Mouse (Mus musculus) brain, embryonic 14.5 days (tissue): ENCODE data around the gene Bcl11a.

Experiments used
- CTCF ChIP-seq: fragments of 200-500 bp; IDR thresholded peaks from 2 replicates; pipeline ENCODE4 v1.5.1; 2012; ENCODE audit warnings: inconsistent platforms, mild to moderate bottlenecking, moderate library complexity, borderline replicate concordance; ENCODE audit not compliant: insufficient read depth, insufficient read length; ENCODE audit errors: extremely low read depth
- POLR2A ChIP-seq: fragments of 200-500 bp; IDR thresholded peaks from 2 replicates; pipeline ENCODE4 v1.6.1; 2012; ENCODE audit warnings: mild to moderate bottlenecking, inconsistent platforms, borderline replicate concordance; ENCODE audit not compliant: poor library complexity, insufficient read depth, insufficient read length, severe bottlenecking; ENCODE audit errors: extremely low read depth

DNA sequence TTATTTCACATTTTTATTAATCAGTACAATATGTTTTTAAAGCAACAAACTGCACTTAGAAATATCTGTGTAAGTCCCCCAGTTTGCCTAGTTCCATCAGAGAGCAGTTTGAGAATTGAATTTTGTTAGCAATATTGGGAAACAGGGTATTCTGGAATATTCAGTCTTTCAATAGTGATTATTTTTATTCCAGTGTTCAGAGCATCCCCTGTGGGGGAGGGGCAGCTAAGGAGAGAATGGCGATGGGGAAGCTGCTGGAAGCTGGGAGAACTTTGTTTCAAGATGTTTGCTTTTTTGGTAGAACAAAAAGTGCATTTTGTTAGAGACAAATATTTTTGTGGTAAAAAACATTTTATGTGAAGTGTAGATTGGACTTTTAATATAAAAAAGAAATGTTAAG is 18.7 kb upstream of the Bcl11a start:
- TF ChIP-seq POLR2A (no peak), CTCF (no peak)
